Mouse (Mus musculus) kidney, adult 2 months (tissue): ENCODE data around the gene Tmed11. TPM values are rescaled to one million over a fixed set of nuclear protein-coding genes. Genes with fewer than 3 reads are reported as not detected.
"Not testable (repeated sequence)": the region's sequence is repeated elsewhere in the genome, so short reads cannot be mapped to it uniquely, and the experiment has no call there.

Experiments
- DNase-seq: peaks from one replicate; pipeline ENCODE4 v3.0.0; 2021
- H3K27ac ChIP-seq: fragments of 200-500 bp; 2 replicates; pipeline ENCODE4 v1.5.1; 2012; ENCODE audit warnings: low read depth, low read length, control low read depth, inconsistent platforms; ENCODE audit not compliant: insufficient read depth
- H3K27me3 ChIP-seq: fragments of 200-500 bp; replicated peaks from 2 replicates; pipeline ENCODE4 v1.6.1; 2012; ENCODE audit warnings: mild to moderate bottlenecking, moderate library complexity, low read length, inconsistent platforms; ENCODE audit not compliant: control insufficient read depth, insufficient read depth
- H3K36me3 ChIP-seq: fragments of 200-500 bp; 2 replicates; pipeline ENCODE4 v1.6.1; 2012; ENCODE audit warnings: mild to moderate bottlenecking, moderate library complexity, low read length, inconsistent platforms; ENCODE audit not compliant: control insufficient read depth, insufficient read depth
- H3K4me1 ChIP-seq: fragments of 200-500 bp; 2 replicates; pipeline ENCODE4 v1.6.1; 2011; ENCODE audit warnings: low read length; ENCODE audit not compliant: control insufficient read depth, insufficient read depth
- H3K4me3 ChIP-seq: fragments of 200-500 bp; 2 replicates; pipeline ENCODE4 v1.5.1; 2011; ENCODE audit warnings: mild to moderate bottlenecking, low read depth, low read length, control low read depth; ENCODE audit not compliant: insufficient read depth
- CTCF ChIP-seq: fragments of 200-500 bp; conservative IDR thresholded peaks from 2 replicates; pipeline ENCODE4 v1.5.1; 2011; ENCODE audit warnings: low read depth, mild to moderate bottlenecking, control low read depth, low read length, moderate library complexity, mixed read lengths; ENCODE audit not compliant: insufficient read depth, insufficient read length
- POLR2A ChIP-seq: fragments of 200-500 bp; IDR thresholded peaks from one replicate; pipeline ENCODE4 v1.6.1; 2011; ENCODE audit warnings: low read depth, low read length, control low read depth
- WGBS: fragments of 180-500 bp; shearing (Covaris S2); methylation state at CpG from one replicate; pipeline ENCODE4 v1.1.7; 2018; 5-methylcytosine and 5-hydroxymethylcytosine counted together
- polyA plus RNA-seq: library from polyadenylated mRNA; depleted of rRNA; stranded (reverse); fragments of >200 nt; gene quantifications from 2 replicates; pipeline ENCODE4 v1.2.3, GENCODE M21; 2012; rRNA removed

Gene Tmed11
- polyA plus RNA-seq, result not detected in 2 replicates

GRCm38 (mm10) chr5:108795263-108795662 lies at the start of gene Tmed11:
Gene Tmed11, minus strand, starts transcription at chr5:108795363.
- not testable (repeated sequence) for H3K36me3 ChIP-seq, H3K4me3 ChIP-seq, H3K27me3 ChIP-seq, H3K27ac ChIP-seq, DNase-seq, H3K4me1 ChIP-seq
- 59% methylated on average over 2 of the region's 2 CpGs for WGBS

GRCm38 (mm10) chr5:108836156-108836555 lies 41.0 kb upstream of the Tmed11 start:
- DNase-seq, result peak; percentile 14
- Histone ChIP-seq H3K36me3 (no peaks in the 10 kb centered on the region), H3K27ac (no peak overlapping the region), H3K4me1 (no peaks in the 10 kb centered on the region), H3K4me3 (no peak overlapping the region), H3K27me3 (no peaks in the 10 kb centered on the region)
- 60% methylated on average over 1 of the region's 1 CpGs for WGBS
- TF ChIP-seq POLR2A, result no peak
- peak; percentile 38; the same call in 1 of the 2 replicates for TF ChIP-seq CTCF

GRCm38 (mm10) chr5:108823276-108823675 lies 28.1 kb upstream of the Tmed11 start:
- Histone ChIP-seq H3K4me1 (no peaks in the 10 kb centered on the region), H3K36me3 (no peaks in the 10 kb centered on the region), H3K4me3 (no peak overlapping the region), H3K27me3 (no peaks in the 10 kb centered on the region), H3K27ac (no peak overlapping the region)
- DNase-seq, result peak; percentile 1
- TF ChIP-seq POLR2A (no peak), CTCF (no peak)
- WGBS, result 85% methylated on average over 2 of the region's 2 CpGs

GRCm38 (mm10) chr5:108808750-108809149 lies 13.6 kb upstream of the Tmed11 start, which contains the start of gene Vmn2r8:
Gene Vmn2r8, minus strand, starts transcription at chr5:108808850.
- 79% methylated on average over 2 of the region's 2 CpGs for WGBS
- H3K4me3 ChIP-seq, DNase-seq, H3K27me3 ChIP-seq, H3K27ac ChIP-seq, H3K36me3 ChIP-seq, H3K4me1 ChIP-seq: not testable (repeated sequence)

GRCm38 (mm10) chr5:108803646-108804045 lies 8.5 kb upstream of the Tmed11 start:
- Histone ChIP-seq H3K36me3 (no peaks in the 10 kb centered on the region), H3K27me3 (no peaks in the 10 kb centered on the region), H3K4me3 (no peak overlapping the region), H3K27ac (no peak overlapping the region), H3K4me1 (no peaks in the 10 kb centered on the region)
- DNase-seq, result no peak
- no peak for TF ChIP-seq POLR2A
- TF ChIP-seq CTCF, result no peak
- WGBS, result 40% methylated on average over 1 of the region's 1 CpGs

- H3K4me1 ChIP-seq, DNase-seq, H3K4me3 ChIP-seq, H3K27ac ChIP-seq, H3K36me3 ChIP-seq, H3K27me3 ChIP-seq: not testable (repeated sequence)
- WGBS, result 40% methylated on average over 1 of the region's 1 CpGs
- peak; percentile 26; the same call in 1 of the 2 replicates for TF ChIP-seq CTCF
Observed at GRCm38 (mm10) chr5:108790385-108790784, 4.8 kb downstream of the Tmed11 start.

- WGBS, result 71% methylated on average over 40 of the region's 40 CpGs
- no peaks in the 10 kb centered on the region for H3K27me3 ChIP-seq
- no peak for DNase-seq
Observed at GRCm38 (mm10) chr5:108774630-108775306, 20.4 kb downstream of the Tmed11 start, which contains the start of gene Rnf212. Gene Rnf212, minus strand, starts transcription at chr5:108774982.

More at GRCm38 (mm10) chr5:108774630-108775306, 20.4 kb downstream of the Tmed11 start, which contains the start of gene Rnf212:
- Histone ChIP-seq H3K36me3 (no peaks in the 10 kb centered on the region), H3K27ac (no peak within 1 kb of the TSS), H3K4me1 (no peaks in the 10 kb centered on the region), H3K4me3 (no peak within 1 kb of the TSS)
- no peak for TF ChIP-seq POLR2A
- TF ChIP-seq CTCF, result no peak
